Mouse (Mus musculus) forebrain, embryonic 16.5 days (tissue): ENCODE measurements around the gene Ccdc15. TPM values are rescaled to one million over a fixed set of nuclear protein-coding genes. Genes with fewer than 3 reads are reported as not detected.

ENCODE experiments used
- ATAC-seq: fragments of 200-750 bp; cut with Nextera tagmentation; 2 replicates; pipeline ENCODE4 v1.8.0; 2017; ENCODE audit warnings: mild to moderate bottlenecking, moderate library complexity
- H3K27ac ChIP-seq: fragments of 300-500 bp; sonication (generic); 2 replicates; pipeline ENCODE4 v1.5.1; 2014; ENCODE audit warnings: low read length, control low read depth
- H3K27me3 ChIP-seq: fragments of 300-500 bp; sonication (generic); replicated peaks from 2 replicates; pipeline ENCODE4 v1.6.1; 2014; ENCODE audit warnings: low read length; ENCODE audit not compliant: control insufficient read depth, insufficient read depth
- H3K36me3 ChIP-seq: fragments of 300-500 bp; sonication (generic); 2 replicates; pipeline ENCODE4 v1.6.1; 2014; ENCODE audit not compliant: control insufficient read depth, insufficient read depth
- H3K4me1 ChIP-seq: fragments of 300-500 bp; sonication (generic); replicated peaks from 2 replicates; pipeline ENCODE4 v1.6.1; 2014; ENCODE audit warnings: low read length; ENCODE audit not compliant: control insufficient read depth, insufficient read depth
- H3K4me2 ChIP-seq: fragments of 300-500 bp; sonication (generic); 2 replicates; pipeline ENCODE4 v1.6.1; 2014; ENCODE audit warnings: mild to moderate bottlenecking, low read length, control low read depth
- H3K4me3 ChIP-seq: fragments of 300-500 bp; sonication (generic); replicated peaks from 2 replicates; pipeline ENCODE4 v1.5.1; 2014; ENCODE audit warnings: mild to moderate bottlenecking, low read length, control low read depth
- H3K9ac ChIP-seq: fragments of 300-500 bp; sonication (generic); replicated peaks from 2 replicates; pipeline ENCODE4 v1.6.1; 2014; ENCODE audit warnings: low read depth, low read length, control low read depth
- H3K9me3 ChIP-seq: fragments of 300-500 bp; sonication (generic); 2 replicates; pipeline ENCODE4 v1.6.1; 2016; ENCODE audit warnings: low read length; ENCODE audit not compliant: control insufficient read depth
- WGBS: fragments of 180-500 bp; shearing (Covaris S2); extraction: QIAGEN DNeasy Blood & Tissue Kit; methylation state at CpG from one replicate; pipeline ENCODE4 v1.1.7; 2014; 5-methylcytosine and 5-hydroxymethylcytosine counted together
- polyA plus RNA-seq: library from polyadenylated mRNA; unstranded; fragments of >200 nt; fragmentation: Nextera tagmentation; extraction: Ambion mirVana; gene quantifications from 2 replicates; pipeline ENCODE4 v1.2.1, GENCODE M21; 2015

The Ccdc15 gene
- 8.3 and 9.9 TPM in 2 replicates for polyA plus RNA-seq

DNA sequence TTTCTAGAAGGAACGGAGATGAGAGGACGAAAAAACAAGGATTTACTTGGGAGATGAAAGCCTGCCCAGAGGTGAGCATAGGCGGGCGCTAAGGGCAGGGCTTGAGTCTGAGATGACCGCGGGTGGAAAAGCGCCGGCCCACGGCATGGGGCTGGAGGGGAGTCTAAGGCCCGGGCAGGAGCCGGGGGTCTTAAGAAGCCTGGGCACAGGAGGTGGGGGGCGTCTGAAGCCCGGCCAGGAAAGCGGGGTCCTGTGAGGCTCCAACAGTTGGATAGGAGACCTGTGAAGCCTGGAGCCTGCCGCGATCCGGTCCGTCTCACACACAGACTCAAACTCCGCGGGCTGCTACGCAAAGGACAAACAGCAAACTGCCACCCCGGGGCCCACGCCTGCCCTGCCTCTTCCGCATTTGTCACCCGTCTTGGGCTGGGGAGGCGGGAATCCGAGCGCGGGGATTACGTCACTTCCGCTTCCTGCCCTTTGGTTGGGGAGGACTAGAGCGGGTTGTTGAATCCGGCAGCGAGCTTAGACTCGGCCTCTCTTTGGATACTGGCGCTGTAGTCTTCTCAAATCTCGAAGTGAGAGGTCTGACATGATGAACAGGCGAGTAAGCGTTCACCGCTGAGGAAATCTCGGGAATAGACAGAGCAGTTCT lies at the start of gene Ccdc15:
Ccdc15 (minus strand) TSS at position 445 of the 655 bp plus-strand sequence.
- Histone ChIP-seq H3K27ac (peak within 1 kb of the TSS; percentile 92), H3K27me3 (no peaks in the 10 kb centered on the region), H3K4me1 (peaks cover 9% of the 10 kb centered on the region), H3K4me3 (peak within 1 kb of the TSS; percentile 78), H3K9ac (peak within 1 kb of the TSS; percentile 81), H3K36me3 (no peaks in the 10 kb centered on the region), H3K9me3 (no peaks in the 10 kb centered on the region), H3K4me2 (peak within 1 kb of the TSS; percentile 67)
- WGBS: under 1% methylated on average over 39 of the region's 41 CpGs
- ATAC-seq: peak; percentile 99

DNA sequence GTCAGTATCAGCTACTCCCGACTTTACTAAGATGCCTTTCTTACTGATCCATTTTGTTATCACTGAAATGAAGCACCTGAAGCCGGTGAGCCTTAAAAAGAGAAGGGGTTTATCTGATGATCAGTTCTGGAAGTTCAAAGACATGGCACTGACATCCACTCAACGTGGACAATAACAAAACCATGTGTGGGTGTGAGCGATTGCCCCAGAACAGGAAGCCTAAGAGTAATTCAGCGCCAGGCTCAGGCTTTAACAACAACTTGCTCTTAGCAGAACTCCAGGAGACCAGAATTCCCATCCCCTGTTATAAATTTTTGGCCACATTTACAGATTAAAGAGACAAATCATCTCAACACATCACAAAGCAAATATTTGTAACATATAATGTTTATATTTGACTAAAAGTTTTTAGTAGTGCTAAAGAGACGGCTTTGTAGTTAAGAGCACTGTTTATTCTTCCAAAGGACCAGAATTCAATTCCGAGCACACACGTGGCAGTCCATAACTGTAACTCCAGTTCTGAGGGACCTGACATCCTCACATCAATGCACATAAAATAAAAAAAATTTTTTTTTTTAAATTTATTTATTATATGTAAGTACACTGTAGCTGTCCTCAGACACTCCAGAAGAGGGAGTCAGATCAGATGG lies 45.4 kb upstream of the Ccdc15 start:
- H3K4me3 ChIP-seq: no peak overlapping the region
- H3K9me3 ChIP-seq: no peaks in the 10 kb centered on the region
- no peaks in the 10 kb centered on the region for H3K36me3 ChIP-seq
- H3K4me1 ChIP-seq: no peaks in the 10 kb centered on the region
- ATAC-seq: no peak
- no peak overlapping the region for H3K4me2 ChIP-seq
- no peaks in the 10 kb centered on the region for H3K27me3 ChIP-seq
- no peak overlapping the region for H3K27ac ChIP-seq
- 80% methylated on average over 8 of the region's 8 CpGs for WGBS
- no peak overlapping the region for H3K9ac ChIP-seq

DNA sequence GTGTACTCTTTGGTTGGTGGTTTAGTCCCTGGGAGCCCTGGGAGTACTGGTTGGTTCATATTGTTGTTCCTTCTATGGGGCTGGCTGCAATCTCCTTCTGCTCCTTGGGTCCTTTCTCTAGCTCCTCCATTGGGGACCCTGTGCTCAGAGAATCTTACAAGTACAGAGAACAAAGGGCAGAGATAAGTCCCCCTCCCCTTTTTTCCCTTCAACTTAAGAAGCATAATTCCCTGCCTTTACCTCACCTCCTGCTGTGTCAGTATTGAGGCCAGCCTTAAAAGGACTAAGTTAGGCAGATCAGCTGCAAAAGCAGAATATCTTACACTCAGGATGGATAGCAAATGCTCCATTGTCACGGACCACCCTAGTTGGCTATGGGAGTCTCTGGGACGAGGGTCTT lies 43.8 kb upstream of the Ccdc15 start:
- H3K4me1 ChIP-seq: no peaks in the 10 kb centered on the region

DNA sequence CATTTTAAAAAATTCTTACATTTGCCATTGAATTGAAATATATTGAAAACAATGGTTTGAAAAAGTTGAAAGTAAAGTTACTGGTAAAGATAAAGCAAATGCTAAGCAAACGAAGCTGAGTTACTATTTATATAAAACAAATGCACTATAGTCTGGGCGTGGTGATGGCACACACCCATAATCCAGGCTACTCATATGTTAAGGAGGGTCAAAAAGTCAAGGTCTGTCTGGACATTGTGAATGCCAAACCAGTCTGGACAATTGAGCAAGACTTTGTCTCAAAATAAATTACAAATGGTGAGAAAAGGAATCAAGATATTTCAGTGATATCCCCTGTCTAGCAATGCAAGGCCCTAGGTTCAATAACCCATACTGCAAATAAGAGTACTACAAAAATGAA lies 42.7 kb upstream of the Ccdc15 start:
- no peak for ATAC-seq
- 84% methylated on average over 2 of the region's 2 CpGs for WGBS
- no peaks in the 10 kb centered on the region for H3K27me3 ChIP-seq

More for the DNA sequence above, 43.8 kb upstream of the Ccdc15 start:
- no peak overlapping the region for H3K4me2 ChIP-seq
- H3K4me3 ChIP-seq: no peak overlapping the region
- no peaks in the 10 kb centered on the region for H3K9me3 ChIP-seq
- H3K36me3 ChIP-seq: no peaks in the 10 kb centered on the region
- no peak overlapping the region for H3K27ac ChIP-seq
- H3K27me3 ChIP-seq: no peaks in the 10 kb centered on the region
- H3K9ac ChIP-seq: no peak overlapping the region
- WGBS: 52% methylated on average over 2 of the region's 2 CpGs
- ATAC-seq: no peak

DNA sequence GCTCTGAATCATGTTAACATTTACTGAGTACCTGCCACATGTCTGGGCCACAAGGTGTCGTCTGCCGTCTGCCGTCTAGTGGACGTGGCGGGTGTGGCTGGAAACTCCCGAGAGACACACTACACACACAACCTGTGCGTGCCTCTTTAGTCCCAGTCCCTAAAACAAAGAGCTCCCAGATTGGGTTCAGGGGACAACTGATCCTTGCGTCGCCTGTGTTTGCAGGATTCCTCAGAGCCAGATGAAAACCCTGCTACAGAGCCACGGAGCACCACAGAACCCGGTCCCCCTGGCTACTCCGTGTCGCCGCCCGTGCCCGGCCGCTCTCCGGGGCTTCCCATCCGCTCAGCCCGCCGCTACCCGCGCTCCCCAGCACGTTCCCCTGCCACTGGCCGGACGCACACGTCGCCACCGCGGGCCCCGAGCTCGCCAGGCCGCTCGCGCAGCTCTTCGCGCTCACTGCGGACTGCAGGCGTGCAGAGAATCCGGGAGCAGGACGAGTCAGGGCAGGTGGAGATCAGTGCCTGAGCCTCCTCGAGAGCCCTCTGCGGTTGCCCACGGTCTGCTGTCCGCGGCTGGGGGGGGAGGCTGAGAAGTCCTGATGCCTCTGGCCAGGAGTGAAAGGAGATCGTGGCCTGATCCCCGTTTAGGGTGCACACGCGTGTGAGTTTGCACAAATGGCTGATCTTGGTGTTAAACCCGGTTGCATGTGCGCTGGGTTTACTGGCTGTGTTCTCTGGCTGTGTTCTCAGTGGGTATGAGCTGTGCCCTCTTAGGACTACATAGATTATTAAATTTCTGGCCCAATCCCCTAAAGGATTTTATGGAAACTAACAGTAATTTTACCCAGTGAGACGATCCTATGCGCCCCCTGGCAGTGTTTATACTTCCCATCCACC lies 36.3 kb upstream of the Ccdc15 start:
- peak overlapping the region; percentile 84 for H3K9ac ChIP-seq
- H3K27ac ChIP-seq: no peak overlapping the region
- peak overlapping the region; percentile 59 for H3K4me3 ChIP-seq
- peak overlapping the region; percentile 89 for H3K4me2 ChIP-seq
- ATAC-seq: peak; percentile 87
- WGBS: 7% methylated on average over 54 of the region's 54 CpGs
- H3K36me3 ChIP-seq: no peaks in the 10 kb centered on the region
- no peaks in the 10 kb centered on the region for H3K9me3 ChIP-seq
- H3K4me1 ChIP-seq: peaks cover 5% of the 10 kb centered on the region
- H3K27me3 ChIP-seq: no peaks in the 10 kb centered on the region

More for the DNA sequence above, 42.7 kb upstream of the Ccdc15 start:
- H3K4me2 ChIP-seq: no peak overlapping the region
- no peak overlapping the region for H3K9ac ChIP-seq
- H3K4me3 ChIP-seq: no peak overlapping the region
- H3K9me3 ChIP-seq: no peaks in the 10 kb centered on the region
- H3K27ac ChIP-seq: no peak overlapping the region
- no peaks in the 10 kb centered on the region for H3K36me3 ChIP-seq
- H3K4me1 ChIP-seq: no peaks in the 10 kb centered on the region

DNA sequence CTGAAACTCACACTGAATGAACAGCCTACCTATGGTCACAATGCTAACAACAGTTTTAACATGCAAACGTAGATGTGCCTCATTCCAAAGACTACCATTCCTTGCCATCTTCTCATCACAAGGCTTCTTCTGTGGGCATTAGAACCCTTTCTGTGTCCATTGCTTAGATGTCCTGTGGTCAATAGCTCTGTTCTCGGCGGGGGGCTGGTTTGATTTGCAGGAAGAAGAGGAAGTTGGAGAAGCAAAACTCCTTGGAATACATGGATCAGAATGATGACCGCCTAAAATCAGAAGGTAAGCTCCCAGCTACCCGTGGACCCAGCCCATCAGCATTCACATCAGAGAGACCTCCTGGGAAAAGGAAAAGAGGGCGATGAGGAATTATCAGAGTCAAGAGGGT lies 34.9 kb upstream of the Ccdc15 start:
- no peak overlapping the region for H3K9ac ChIP-seq
- H3K36me3 ChIP-seq: no peaks in the 10 kb centered on the region
- no peak overlapping the region for H3K4me2 ChIP-seq
- H3K4me1 ChIP-seq: peaks cover 5% of the 10 kb centered on the region
- ATAC-seq: no peak
- no peak overlapping the region for H3K27ac ChIP-seq
- WGBS: 90% methylated on average over 6 of the region's 6 CpGs
- no peaks in the 10 kb centered on the region for H3K27me3 ChIP-seq
- H3K9me3 ChIP-seq: no peaks in the 10 kb centered on the region
- H3K4me3 ChIP-seq: no peak overlapping the region

DNA sequence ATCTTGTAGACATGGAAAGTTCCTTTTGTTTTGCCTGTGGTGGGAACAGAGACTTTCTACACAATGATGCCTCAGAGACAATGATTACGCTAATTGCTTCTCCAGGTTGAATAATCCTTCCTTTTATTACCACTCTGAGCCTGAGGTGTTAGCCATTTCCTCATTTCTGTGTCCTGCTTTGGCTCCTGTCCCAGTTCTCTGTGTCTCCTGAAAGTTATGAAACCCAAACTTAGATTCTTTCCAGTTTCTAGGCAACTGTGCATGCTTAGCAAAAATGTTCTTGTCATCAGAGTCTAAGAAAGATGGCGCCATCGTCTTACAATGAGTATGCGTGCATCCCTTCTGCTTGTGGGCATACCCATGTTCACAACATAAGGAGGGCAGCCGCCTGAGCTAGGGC lies 27.5 kb upstream of the Ccdc15 start:
- H3K27me3 ChIP-seq: no peaks in the 10 kb centered on the region
- H3K9ac ChIP-seq: no peak overlapping the region
- no peak overlapping the region for H3K4me3 ChIP-seq
- no peak overlapping the region for H3K4me2 ChIP-seq
- H3K27ac ChIP-seq: no peak overlapping the region
- WGBS: 81% methylated on average over 5 of the region's 5 CpGs
- no peak for ATAC-seq
- H3K9me3 ChIP-seq: no peaks in the 10 kb centered on the region
- H3K36me3 ChIP-seq: no peaks in the 10 kb centered on the region
- no peaks in the 10 kb centered on the region for H3K4me1 ChIP-seq

DNA sequence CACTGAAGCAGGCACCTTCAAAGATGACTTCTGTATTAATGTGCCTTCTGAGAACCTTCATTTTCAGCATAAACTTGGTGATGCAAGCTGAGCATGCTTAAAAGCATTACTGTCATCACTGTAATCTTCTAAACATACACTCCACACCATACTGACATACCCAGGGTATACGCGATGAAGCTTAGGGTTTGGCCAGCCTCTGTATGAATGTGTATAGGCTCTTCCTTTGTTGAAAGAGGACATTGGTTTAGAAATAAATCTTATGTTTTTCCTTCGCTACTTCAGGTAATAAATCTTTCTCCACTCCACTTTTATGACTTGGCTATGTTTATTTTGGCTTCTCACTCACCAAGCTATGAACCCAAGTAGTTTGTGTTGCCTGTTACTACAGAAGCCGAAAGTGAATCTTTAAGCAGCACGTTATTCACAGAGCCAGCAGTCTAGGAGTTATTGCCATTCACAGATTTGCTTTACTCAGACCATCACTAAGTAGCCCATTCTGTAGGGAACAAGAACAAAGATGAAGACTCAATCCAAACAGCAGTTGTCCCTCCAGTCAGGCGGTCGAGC lies 23.1 kb upstream of the Ccdc15 start:
- Histone ChIP-seq H3K4me3 (no peak overlapping the region), H3K4me2 (no peak overlapping the region), H3K27ac (no peak overlapping the region), H3K9ac (no peak overlapping the region), H3K4me1 (no peaks in the 10 kb centered on the region), H3K36me3 (no peaks in the 10 kb centered on the region), H3K9me3 (no peaks in the 10 kb centered on the region), H3K27me3 (no peaks in the 10 kb centered on the region)
- WGBS: 90% methylated on average over 7 of the region's 7 CpGs
- ATAC-seq: no peak

DNA sequence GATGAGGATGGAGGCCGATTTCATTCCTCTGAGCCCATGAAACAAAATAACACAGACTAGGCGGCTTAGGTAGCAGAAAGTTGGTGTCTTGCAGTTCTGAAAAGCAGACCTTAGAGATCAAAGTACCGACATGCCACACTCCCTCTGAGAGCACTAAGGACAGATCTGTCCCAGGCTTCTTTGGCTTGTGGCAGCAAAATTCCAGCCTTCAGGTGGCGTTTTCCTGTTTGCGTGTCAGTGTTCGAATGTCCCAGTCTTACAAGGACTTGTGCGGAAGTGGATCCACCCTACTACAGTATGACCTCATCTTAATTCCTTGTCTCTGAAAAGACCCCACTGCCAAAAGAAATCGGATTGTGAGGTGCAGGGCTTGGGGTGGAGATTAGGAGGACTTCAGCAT lies 20.6 kb upstream of the Ccdc15 start:
- Histone ChIP-seq H3K27me3 (no peaks in the 10 kb centered on the region), H3K9ac (no peak overlapping the region), H3K4me2 (no peak overlapping the region), H3K36me3 (no peaks in the 10 kb centered on the region), H3K9me3 (no peaks in the 10 kb centered on the region), H3K4me3 (no peak overlapping the region), H3K4me1 (no peaks in the 10 kb centered on the region), H3K27ac (no peak overlapping the region)
- ATAC-seq: no peak
- WGBS: 84% methylated on average over 8 of the region's 8 CpGs
